Mouse (Mus musculus) heart, embryonic 13.5 days (tissue): ENCODE data around the gene Pxmp4. TPM values are rescaled to one million over a fixed set of nuclear protein-coding genes. Genes with fewer than 3 reads are reported as not detected.

Experiments used
- ATAC-seq: fragments of 200-750 bp; cut with Nextera tagmentation; 2 replicates; pipeline ENCODE4 v1.8.0; 2017; ENCODE audit warnings: moderate TSS enrichment; ENCODE audit not compliant: insufficient number of reproducible peaks, low FRiP score, low TSS enrichment; ENCODE audit errors: extremely low read depth
- H3K27ac ChIP-seq: fragments of 300-500 bp; sonication (generic); replicated peaks from 2 replicates; pipeline ENCODE4 v1.5.1; 2015; ENCODE audit warnings: moderate library complexity, mild to moderate bottlenecking, inconsistent platforms
- H3K27me3 ChIP-seq: fragments of 300-500 bp; sonication (generic); replicated peaks from 2 replicates; pipeline ENCODE4 v1.6.1; 2015; ENCODE audit warnings: mild to moderate bottlenecking, inconsistent platforms
- H3K36me3 ChIP-seq: fragments of 300-500 bp; sonication (generic); 2 replicates; pipeline ENCODE4 v1.6.1; 2015; ENCODE audit warnings: mild to moderate bottlenecking, inconsistent platforms
- H3K4me1 ChIP-seq: fragments of 300-500 bp; sonication (generic); 2 replicates; pipeline ENCODE4 v1.6.1; 2015; ENCODE audit warnings: inconsistent platforms
- H3K4me2 ChIP-seq: fragments of 300-500 bp; sonication (generic); 2 replicates; pipeline ENCODE4 v1.6.1; 2015; ENCODE audit warnings: inconsistent platforms, mild to moderate bottlenecking, moderate library complexity
- H3K4me3 ChIP-seq: fragments of 300-500 bp; sonication (generic); 2 replicates; pipeline ENCODE4 v1.5.1; 2015; ENCODE audit warnings: moderate library complexity, mild to moderate bottlenecking, inconsistent platforms
- H3K9ac ChIP-seq: fragments of 300-500 bp; sonication (generic); 2 replicates; pipeline ENCODE4 v1.6.1; 2015; ENCODE audit warnings: inconsistent platforms, mild to moderate bottlenecking, moderate library complexity
- H3K9me3 ChIP-seq: fragments of 300-500 bp; sonication (generic); 2 replicates; pipeline ENCODE4 v1.6.1; 2016; ENCODE audit warnings: inconsistent platforms
- WGBS: fragments of 180-500 bp; shearing (Covaris S2); methylation state at CpG from one replicate; pipeline ENCODE4 v1.1.7; 2015; ENCODE audit warnings: mixed read lengths; 5-methylcytosine and 5-hydroxymethylcytosine counted together
- polyA plus RNA-seq: library from polyadenylated mRNA; unstranded; fragments of >200 nt; fragmentation: Nextera tagmentation; extraction: Ambion mirVana; gene quantifications from 2 replicates; pipeline ENCODE4 v1.2.1, GENCODE M21; 2015

The Pxmp4 gene
- polyA plus RNA-seq, 1 experiment from 2014 or later: 25.2 TPM

- no peak overlapping the region for H3K27ac ChIP-seq
- no peak overlapping the region for H3K9ac ChIP-seq
- 52% methylated on average over 10 of the region's 10 CpGs for WGBS
- no peaks in the 10 kb centered on the region for H3K9me3 ChIP-seq
- no peaks in the 10 kb centered on the region for H3K36me3 ChIP-seq
- ATAC-seq: no peak
- H3K27me3 ChIP-seq: peaks cover 7% of the 10 kb centered on the region; the same call in 1 of the 2 replicates
- H3K4me2 ChIP-seq: no peak overlapping the region
- peaks cover 15% of the 10 kb centered on the region for H3K4me1 ChIP-seq
- no peak overlapping the region for H3K4me3 ChIP-seq
Measured at GRCm38 (mm10) chr2:154609050-154609767, 5.7 kb upstream of the Pxmp4 start.

- H3K4me2 ChIP-seq: no peak overlapping the region
- peaks cover 12% of the 10 kb centered on the region for H3K4me1 ChIP-seq
- H3K4me3 ChIP-seq: no peak overlapping the region
- WGBS: 62% methylated on average over 1 of the region's 1 CpGs
- H3K9ac ChIP-seq: no peak overlapping the region
- no peaks in the 10 kb centered on the region for H3K9me3 ChIP-seq
- ATAC-seq: no peak
- H3K27me3 ChIP-seq: peaks cover 7% of the 10 kb centered on the region; the same call in 1 of the 2 replicates
- H3K27ac ChIP-seq: no peak overlapping the region
- H3K36me3 ChIP-seq: no peaks in the 10 kb centered on the region
Measured at GRCm38 (mm10) chr2:154606965-154607364, 3.5 kb upstream of the Pxmp4 start.

GRCm38 (mm10) chr2:154604156-154604555 lies 648 bp upstream of the Pxmp4 start:
- WGBS: 31% methylated on average over 7 of the region's 7 CpGs
- no peaks in the 10 kb centered on the region for H3K36me3 ChIP-seq
- no peaks in the 10 kb centered on the region for H3K9me3 ChIP-seq
- H3K4me3 ChIP-seq: peak overlapping the region; percentile 88
- peaks cover 21% of the 10 kb centered on the region for H3K4me1 ChIP-seq
- peak overlapping the region; percentile 52 for H3K27ac ChIP-seq
- H3K4me2 ChIP-seq: peak overlapping the region; percentile 81
- ATAC-seq: no peak
- peak overlapping the region; percentile 72 for H3K9ac ChIP-seq
- peaks cover 7% of the 10 kb centered on the region; the same call in 1 of the 2 replicates for H3K27me3 ChIP-seq

GRCm38 (mm10) chr2:154603007-154603637 lies 386 bp downstream of the Pxmp4 start:
- Histone ChIP-seq H3K9ac (peak overlapping the region; percentile 93), H3K4me2 (peak overlapping the region; percentile 81), H3K9me3 (no peaks in the 10 kb centered on the region), H3K36me3 (no peaks in the 10 kb centered on the region), H3K27me3 (peaks cover 7% of the 10 kb centered on the region; the same call in 1 of the 2 replicates), H3K4me3 (peak overlapping the region; percentile 88), H3K27ac (peak overlapping the region; percentile 71), H3K4me1 (peaks cover 21% of the 10 kb centered on the region)
- WGBS: 15% methylated on average over 22 of the region's 22 CpGs
- ATAC-seq: no peak

- ATAC-seq: no peak
Measured at GRCm38 (mm10) chr2:154601324-154601723, 2.2 kb downstream of the Pxmp4 start.

GRCm38 (mm10) chr2:154600586-154600985 lies 2.9 kb downstream of the Pxmp4 start:
- no peak overlapping the region for H3K27ac ChIP-seq
- 67% methylated on average over 6 of the region's 6 CpGs for WGBS
- H3K9ac ChIP-seq: no peak overlapping the region
- H3K4me3 ChIP-seq: no peak overlapping the region
- H3K9me3 ChIP-seq: no peaks in the 10 kb centered on the region
- no peak overlapping the region for H3K4me2 ChIP-seq
- H3K27me3 ChIP-seq: no peaks in the 10 kb centered on the region
- H3K4me1 ChIP-seq: peaks cover 21% of the 10 kb centered on the region
- peaks cover 3% of the 10 kb centered on the region; the same call in 1 of the 2 replicates for H3K36me3 ChIP-seq
- no peak for ATAC-seq

More at GRCm38 (mm10) chr2:154601324-154601723, 2.2 kb downstream of the Pxmp4 start:
- 74% methylated on average over 3 of the region's 3 CpGs for WGBS
- H3K27me3 ChIP-seq: no peaks in the 10 kb centered on the region
- H3K36me3 ChIP-seq: no peaks in the 10 kb centered on the region
- H3K9ac ChIP-seq: no peak overlapping the region
- no peak overlapping the region for H3K4me3 ChIP-seq
- H3K4me2 ChIP-seq: no peak overlapping the region
- no peaks in the 10 kb centered on the region for H3K9me3 ChIP-seq
- no peak overlapping the region for H3K27ac ChIP-seq
- H3K4me1 ChIP-seq: peaks cover 21% of the 10 kb centered on the region

GRCm38 (mm10) chr2:154597399-154597798 lies 6.1 kb downstream of the Pxmp4 start:
- 93% methylated on average over 3 of the region's 3 CpGs for WGBS

GRCm38 (mm10) chr2:154595775-154596174 lies 7.7 kb downstream of the Pxmp4 start:
- peaks cover 32% of the 10 kb centered on the region for H3K36me3 ChIP-seq
- no peak overlapping the region for H3K4me2 ChIP-seq
- no peaks in the 10 kb centered on the region for H3K27me3 ChIP-seq
- no peak overlapping the region for H3K9ac ChIP-seq
- ATAC-seq: no peak
- H3K4me1 ChIP-seq: peaks cover 9% of the 10 kb centered on the region
- no peaks in the 10 kb centered on the region for H3K9me3 ChIP-seq
- H3K4me3 ChIP-seq: no peak overlapping the region
- 76% methylated on average over 5 of the region's 5 CpGs for WGBS
- no peak overlapping the region for H3K27ac ChIP-seq

More at GRCm38 (mm10) chr2:154597399-154597798, 6.1 kb downstream of the Pxmp4 start:
- Histone ChIP-seq H3K4me1 (peaks cover 9% of the 10 kb centered on the region), H3K9me3 (no peaks in the 10 kb centered on the region), H3K27me3 (no peaks in the 10 kb centered on the region), H3K27ac (no peak overlapping the region), H3K4me2 (no peak overlapping the region), H3K9ac (no peak overlapping the region), H3K36me3 (peaks cover 32% of the 10 kb centered on the region), H3K4me3 (no peak overlapping the region)
- no peak for ATAC-seq

GRCm38 (mm10) chr2:154593025-154593424 lies 10.5 kb downstream of the Pxmp4 start:
- Histone ChIP-seq H3K4me2 (no peak overlapping the region), H3K9me3 (no peaks in the 10 kb centered on the region), H3K27me3 (no peaks in the 10 kb centered on the region), H3K4me1 (peaks cover 7% of the 10 kb centered on the region; the same call in 1 of the 2 replicates), H3K9ac (no peak overlapping the region), H3K27ac (no peak overlapping the region), H3K4me3 (no peak overlapping the region), H3K36me3 (peaks cover 32% of the 10 kb centered on the region)
- WGBS: 65% methylated on average over 3 of the region's 3 CpGs
- no peak for ATAC-seq

GRCm38 (mm10) chr2:154591239-154591638 lies 12.3 kb downstream of the Pxmp4 start:
- ATAC-seq: no peak
- H3K4me1 ChIP-seq: peaks cover 9% of the 10 kb centered on the region; the same call in 1 of the 2 replicates
- no peak overlapping the region for H3K4me2 ChIP-seq
- H3K9me3 ChIP-seq: 0 out of 2 replicates have a peak, but pooled peaks cover 4% of the 10 kb centered on the region
- H3K9ac ChIP-seq: no peak overlapping the region
- H3K4me3 ChIP-seq: no peak overlapping the region
- no peaks in the 10 kb centered on the region for H3K27me3 ChIP-seq
- H3K27ac ChIP-seq: no peak overlapping the region
- WGBS: 78% methylated on average over 3 of the region's 3 CpGs
- H3K36me3 ChIP-seq: peaks cover 46% of the 10 kb centered on the region

GRCm38 (mm10) chr2:154589051-154589450 lies 14.5 kb downstream of the Pxmp4 start:
- no peak overlapping the region for H3K27ac ChIP-seq

More at GRCm38 (mm10) chr2:154589051-154589450, 14.5 kb downstream of the Pxmp4 start:
- no peak overlapping the region for H3K4me2 ChIP-seq
- no peak overlapping the region for H3K9ac ChIP-seq
- H3K9me3 ChIP-seq: 0 out of 2 replicates have a peak, but pooled peaks cover 4% of the 10 kb centered on the region
- no peak for ATAC-seq
- no peaks in the 10 kb centered on the region; the same call in 1 of the 2 replicates for H3K27me3 ChIP-seq
- H3K4me1 ChIP-seq: peaks cover 19% of the 10 kb centered on the region
- H3K36me3 ChIP-seq: peaks cover 28% of the 10 kb centered on the region
- no peak overlapping the region for H3K4me3 ChIP-seq
- 73% methylated on average over 4 of the region's 4 CpGs for WGBS
